Mouse (Mus musculus) skeletal muscle tissue, adult 2 months (tissue): ENCODE data around the gene Pced1b.

ENCODE experiments used
- DNase-seq: peaks from one replicate; pipeline ENCODE4 v3.0.0-alpha.2; 2012; ENCODE audit warnings: low read depth, low spot score

The Pced1b gene

DNA sequence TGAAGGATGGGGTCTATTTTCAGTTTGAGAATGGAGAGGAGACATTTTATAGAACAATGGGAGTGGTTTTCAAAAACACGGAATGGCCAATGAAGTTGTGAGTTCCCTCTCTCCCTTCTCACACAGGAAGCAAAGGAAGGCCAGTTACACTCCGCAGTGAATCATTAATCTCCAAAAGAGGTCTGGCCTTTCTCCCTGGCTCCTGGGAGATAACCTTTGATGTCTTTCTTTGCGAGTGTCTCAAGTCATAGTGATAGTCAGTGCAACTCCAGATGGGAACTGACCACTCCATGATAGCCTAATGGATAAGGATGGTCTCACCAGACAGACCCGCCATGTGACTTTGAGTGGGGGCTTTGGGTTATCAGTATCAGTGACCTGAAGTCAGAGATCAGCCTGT is 185.3 kb downstream of the Pced1b start:
- DNase-seq: no peak
